24 mouse cellular contexts compared by ENCODE assay signal in genomic region chr3:127529210-127529609, GRCm38 (mm10). TPM values are rescaled to one million over a fixed set of nuclear protein-coding genes. Genes with fewer than 3 reads are reported as not detected.
A peak's percentile ranks its signal among the peaks of the same experiment; 100 is the strongest.
DNase-seq lines count a peak whose midpoint lies in the region; ATAC-seq and TF ChIP-seq lines count a peak whose summit lies in the region.
"Had no signal": no experiment of that assay in that cellular context is flagged by ENCODE, and none has a peak within 500 bp of the region (broad histone marks: within the 10 kb centered on the region; RNA-seq: fewer than 3 reads in every experiment).

No protein-coding gene starts in this region.

- no peak for DNase-seq in lung, postnatal 25 days (ENCODE audit: low spot score)
- DNase-seq in lung, postnatal 0 days (ENCODE audit: low spot score), result peak; percentile 23
- no peak for DNase-seq in lung, postnatal 10 days
- DNase-seq: adrenal gland, adult 8-10 months; adrenal gland, postnatal 14 days; adrenal gland, postnatal 36 days; B cell, adult 2 months; cerebellum, adult 11-12 months; cerebellum, adult 2 months; cerebellum, adult 9-10 months; cerebellum, postnatal 10 days; cerebellum, postnatal 25 days had no signal

- H3K9me3 ChIP-seq in intestine, embryonic 16.5 days (ENCODE audit: control insufficient read depth, low read length), result no peaks in the 10 kb centered on the region
- H3K9me3 ChIP-seq in intestine, embryonic 15.5 days, result no peaks in the 10 kb centered on the region
- no peaks in the 10 kb centered on the region for H3K9me3 ChIP-seq in lung, embryonic 15.5 days
- no peaks in the 10 kb centered on the region for H3K9me3 ChIP-seq in lung, postnatal 0 days (ENCODE audit: low read length)
- H3K9me3 ChIP-seq: embryonic facial prominence, embryonic 10.5 days; embryonic facial prominence, embryonic 12.5 days; forebrain, embryonic 13.5 days; forebrain, embryonic 15.5 days; G1E had no signal

- no peak overlapping the region for H3K4me3 ChIP-seq in intestine, embryonic 16.5 days (ENCODE audit: low read length)
- H3K4me3 ChIP-seq in intestine, embryonic 15.5 days (replicated peaks), result no peak overlapping the region
- H3K4me3 ChIP-seq in lung, embryonic 15.5 days, result no peak overlapping the region
- H3K4me3 ChIP-seq in lung, postnatal 0 days (ENCODE audit: low read depth, low read length), result no peak overlapping the region
- H3K4me3 ChIP-seq: embryonic facial prominence, embryonic 10.5 days; embryonic facial prominence, embryonic 12.5 days; forebrain, embryonic 13.5 days; forebrain, embryonic 15.5 days had no signal

- no peak overlapping the region for H3K27ac ChIP-seq in intestine, embryonic 16.5 days (ENCODE audit: low read length)
- H3K27ac ChIP-seq in intestine, embryonic 15.5 days, result no peak overlapping the region
- no peak overlapping the region for H3K27ac ChIP-seq in lung, embryonic 15.5 days
- H3K27ac ChIP-seq in lung, postnatal 0 days (ENCODE audit: low read length), result no peak overlapping the region
- H3K27ac ChIP-seq: embryonic facial prominence, embryonic 10.5 days; embryonic facial prominence, embryonic 12.5 days; forebrain, embryonic 13.5 days; forebrain, embryonic 15.5 days had no signal

- no peaks in the 10 kb centered on the region for H3K27me3 ChIP-seq in intestine, embryonic 16.5 days (replicated peaks; ENCODE audit: control insufficient read depth, insufficient read depth, low read length)
- no peaks in the 10 kb centered on the region for H3K27me3 ChIP-seq in intestine, embryonic 15.5 days (replicated peaks)
- no peaks in the 10 kb centered on the region for H3K27me3 ChIP-seq in lung, embryonic 15.5 days
- no peaks in the 10 kb centered on the region for H3K27me3 ChIP-seq in lung, postnatal 0 days (replicated peaks; ENCODE audit: insufficient read depth, low read length)
- H3K27me3 ChIP-seq: CH12.LX; embryonic facial prominence, embryonic 12.5 days; forebrain, embryonic 13.5 days; forebrain, embryonic 15.5 days; Patski had no signal

- H3K9ac ChIP-seq in intestine, embryonic 16.5 days (ENCODE audit: low read depth, low read length), result no peak overlapping the region
- H3K9ac ChIP-seq in intestine, embryonic 15.5 days, result no peak overlapping the region
- H3K9ac ChIP-seq in lung, embryonic 15.5 days, result no peak overlapping the region
- H3K9ac ChIP-seq in lung, postnatal 0 days (replicated peaks; ENCODE audit: low read depth), result no peak overlapping the region
- H3K9ac ChIP-seq: embryonic facial prominence, embryonic 12.5 days; forebrain, embryonic 13.5 days; forebrain, embryonic 15.5 days had no signal

- H3K36me3 ChIP-seq in intestine, embryonic 16.5 days (ENCODE audit: control insufficient read depth, insufficient read depth, low read length), result no peaks in the 10 kb centered on the region
- H3K36me3 ChIP-seq in intestine, embryonic 15.5 days, result no peaks in the 10 kb centered on the region
- H3K36me3 ChIP-seq in lung, embryonic 15.5 days, result no peaks in the 10 kb centered on the region
- no peaks in the 10 kb centered on the region for H3K36me3 ChIP-seq in lung, postnatal 0 days (ENCODE audit: insufficient read depth, low read length)
- H3K36me3 ChIP-seq: embryonic facial prominence, embryonic 10.5 days; embryonic facial prominence, embryonic 12.5 days; forebrain, embryonic 15.5 days; G1E had no signal

- no peak for TF ChIP-seq EP300 in lung, postnatal 0 days (IDR thresholded peaks at IDR 0.05)

- no peaks in the 10 kb centered on the region for H3K4me1 ChIP-seq in intestine, embryonic 16.5 days (ENCODE audit: control insufficient read depth, insufficient read depth, low read length)
- H3K4me1 ChIP-seq in intestine, embryonic 15.5 days (replicated peaks), result no peaks in the 10 kb centered on the region
- H3K4me1 ChIP-seq in lung, embryonic 15.5 days, result no peaks in the 10 kb centered on the region
- H3K4me1 ChIP-seq in lung, postnatal 0 days (ENCODE audit: insufficient read depth, low read depth, low read length), result no peaks in the 10 kb centered on the region
- H3K4me1 ChIP-seq: embryonic facial prominence, embryonic 10.5 days; embryonic facial prominence, embryonic 12.5 days; forebrain, embryonic 13.5 days; forebrain, embryonic 15.5 days had no signal

- 69% methylated on average over 3 of the region's 3 CpGs for WGBS in intestine, embryonic 16.5 days
- WGBS in intestine, embryonic 15.5 days, result 58% methylated on average over 3 of the region's 3 CpGs
- 47% methylated on average over 3 of the region's 3 CpGs for WGBS in lung, embryonic 15.5 days
- 53% methylated on average over 3 of the region's 3 CpGs for WGBS in lung, postnatal 0 days

- ATAC-seq in intestine, embryonic 16.5 days, result peak; percentile 61
- ATAC-seq in intestine, embryonic 15.5 days, result no peak
- ATAC-seq in lung, embryonic 15.5 days (ENCODE audit: borderline replicate concordance, extremely low read depth, low FRiP score, low TSS enrichment), result peak; percentile 58; the same call in 1 of the 2 replicates
- peak; percentile 57; the same call in 1 of the 2 replicates for ATAC-seq in lung, postnatal 0 days
- ATAC-seq: activated CD4-positive, CD25-positive, alpha-beta regulatory T cell, adult 4 months; CD4-positive, CD25-positive, alpha-beta regulatory T cell, adult 4 months; forebrain, embryonic 13.5 days; forebrain, embryonic 15.5 days; Patski had no signal

- H3K4me2 ChIP-seq in intestine, embryonic 16.5 days (ENCODE audit: low read depth, low read length), result no peak overlapping the region
- H3K4me2 ChIP-seq in intestine, embryonic 15.5 days (replicated peaks), result no peak overlapping the region
- H3K4me2 ChIP-seq in lung, embryonic 15.5 days, result no peak overlapping the region
- no peak overlapping the region for H3K4me2 ChIP-seq in lung, postnatal 0 days (replicated peaks; ENCODE audit: low read depth, low read length)
- H3K4me2 ChIP-seq: embryonic facial prominence, embryonic 12.5 days; forebrain, embryonic 13.5 days; forebrain, embryonic 15.5 days had no signal

- no peak for TF ChIP-seq CTCF in lung, postnatal 0 days (IDR thresholded peaks at IDR 0.05)

RNA-seq across cellular contexts. Expression of gene Larp7, which starts 23.9 kb away (rescaled TPM):
- 39.1 and 46.7 TPM in 2 replicates for polyA plus RNA-seq in intestine, embryonic 16.5 days (2015; fragmentation: Nextera tagmentation; extraction: Ambion mirVana)
- polyA plus RNA-seq in intestine, embryonic 15.5 days (2015; fragmentation: Nextera tagmentation; extraction: Ambion mirVana), result 48.5 and 53.3 TPM in 2 replicates
- 59.2 and 62.0 TPM in 2 replicates for polyA plus RNA-seq in lung, embryonic 15.5 days (2015; fragmentation: Nextera tagmentation; extraction: Ambion mirVana)
- 20.5 and 23.1 TPM in 2 replicates for polyA plus RNA-seq in lung, postnatal 0 days (2015; fragmentation: Nextera tagmentation; extraction: Ambion mirVana)

RNA-seq across cellular contexts. Expression of gene Zgrf1, which starts 24.1 kb away (rescaled TPM):
- 3.6 and 3.7 TPM in 2 replicates for polyA plus RNA-seq in intestine, embryonic 16.5 days (2015; fragmentation: Nextera tagmentation; extraction: Ambion mirVana)
- 5.2 and 5.4 TPM in 2 replicates for polyA plus RNA-seq in intestine, embryonic 15.5 days (2015; fragmentation: Nextera tagmentation; extraction: Ambion mirVana)
- polyA plus RNA-seq in lung, embryonic 15.5 days (2015; fragmentation: Nextera tagmentation; extraction: Ambion mirVana), result 8.3 and 9.5 TPM in 2 replicates
- 1.0 and 1.1 TPM in 2 replicates for polyA plus RNA-seq in lung, postnatal 0 days (2015; fragmentation: Nextera tagmentation; extraction: Ambion mirVana)

RNA-seq across cellular contexts. Expression of gene Ank2, which starts 30.1 kb away (rescaled TPM):
- polyA plus RNA-seq in intestine, embryonic 16.5 days (2015; fragmentation: Nextera tagmentation; extraction: Ambion mirVana), result 14.7 and 15.8 TPM in 2 replicates
- 24.9 and 25.3 TPM in 2 replicates for polyA plus RNA-seq in intestine, embryonic 15.5 days (2015; fragmentation: Nextera tagmentation; extraction: Ambion mirVana)
- 11.5 and 13.4 TPM in 2 replicates for polyA plus RNA-seq in lung, embryonic 15.5 days (2015; fragmentation: Nextera tagmentation; extraction: Ambion mirVana)
- 3.9 and 4.4 TPM in 2 replicates for polyA plus RNA-seq in lung, postnatal 0 days (2015; fragmentation: Nextera tagmentation; extraction: Ambion mirVana)
